Mouse (Mus musculus): ENCODE results near the gene Bex3. TPM values are rescaled to one million over a fixed set of nuclear protein-coding genes. Genes with fewer than 3 reads are reported as not detected.
"Not testable (repeated sequence)": the region's sequence is repeated elsewhere in the genome, so short reads cannot be mapped to it uniquely, and the experiment has no call there.

Bex3 gene
- polyA plus RNA-seq (2015; fragmentation: Nextera tagmentation; extraction: Ambion mirVana), result 205 and 228 TPM in 2 replicates

DNA sequence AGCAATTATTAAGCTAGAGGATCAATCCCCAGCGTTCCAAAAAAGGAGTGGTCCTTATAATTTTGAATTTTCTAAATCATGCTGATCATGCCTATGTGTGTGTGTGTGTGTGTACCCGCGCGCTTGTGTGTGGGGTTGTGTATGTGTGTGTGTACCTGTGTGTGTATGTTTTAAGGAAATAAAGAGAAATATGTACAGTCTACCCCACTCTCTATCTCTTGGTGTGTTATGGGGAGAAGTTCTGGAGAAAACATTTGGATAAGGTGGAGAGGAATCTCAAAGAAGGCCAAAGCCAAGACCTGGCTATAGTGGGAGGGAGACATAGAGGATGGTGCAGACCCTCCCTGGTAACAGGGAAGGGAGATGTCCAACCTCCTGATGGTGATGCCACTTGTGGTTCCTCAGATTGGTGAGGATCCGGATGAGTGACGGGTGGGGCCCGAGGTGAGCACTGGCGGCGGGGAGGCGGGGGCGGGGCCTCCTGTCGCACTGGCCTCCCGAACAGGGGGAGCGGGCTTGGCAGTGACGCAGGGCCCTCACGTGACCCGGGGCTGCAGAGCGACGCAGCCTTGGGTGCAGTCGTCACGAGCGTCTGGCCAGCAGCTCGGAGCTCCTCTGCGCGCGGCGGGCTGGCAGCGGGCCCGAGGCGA is at the start of gene Bex3:
TSS of gene Bex3 (plus strand) at position 511 of the 650 bp plus-strand sequence.
- WGBS (ENCODE audit: insufficient replicate concordance), result 49% methylated on average over 6 of the region's 30 CpGs

DNA sequence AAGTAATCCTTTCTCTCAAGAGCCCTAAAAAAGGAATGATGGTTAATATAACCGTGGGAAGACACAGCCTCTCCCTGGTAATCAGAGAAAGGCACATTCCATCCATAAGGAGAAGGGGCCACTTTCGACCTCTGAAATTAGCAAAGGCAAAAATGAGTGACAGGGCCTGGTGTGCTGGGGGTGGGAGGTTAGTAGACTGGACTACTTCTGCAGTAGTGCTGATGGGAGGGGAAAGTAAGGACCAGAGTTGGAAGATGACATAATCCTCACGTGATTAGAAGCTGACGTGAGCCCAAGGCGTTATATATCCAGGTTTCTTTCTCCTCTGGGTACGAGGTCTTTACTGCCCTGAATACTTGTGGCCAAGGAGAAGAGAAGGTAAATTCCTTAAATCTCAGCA is 46.3 kb upstream of the Bex3 start:
- H3K36me3 ChIP-seq (ENCODE audit: control insufficient read depth, insufficient read depth), result no peaks in the 10 kb centered on the region
- no peaks in the 10 kb centered on the region for H3K27me3 ChIP-seq (ENCODE audit: control insufficient read depth, insufficient read depth, low read depth, low read length)
- H3K27ac ChIP-seq (ENCODE audit: low read length), result no peak overlapping the region
- H3K9ac ChIP-seq (ENCODE audit: low read depth, low read length), result no peak overlapping the region
- H3K4me3 ChIP-seq (ENCODE audit: low read depth, low read length), result no peak overlapping the region
- 58% methylated on average over 6 of the region's 6 CpGs for WGBS (ENCODE audit: insufficient replicate concordance)
- no peak for ATAC-seq (ENCODE audit: low read depth)
- H3K9me3 ChIP-seq (replicated peaks; ENCODE audit: control insufficient read depth, low read length), result no peaks in the 10 kb centered on the region
- H3K4me2 ChIP-seq (ENCODE audit: low read depth, low read length), result no peak overlapping the region
- no peaks in the 10 kb centered on the region for H3K4me1 ChIP-seq (ENCODE audit: control insufficient read depth, low read depth, low read length)

More for the DNA sequence above, at the start of gene Bex3:
- H3K4me3 ChIP-seq (ENCODE audit: low read depth, low read length), result peak within 1 kb of the TSS; percentile 52
- H3K27me3 ChIP-seq (ENCODE audit: control insufficient read depth, insufficient read depth, low read depth, low read length); H3K27ac ChIP-seq (ENCODE audit: low read length); H3K4me1 ChIP-seq (ENCODE audit: control insufficient read depth, low read depth, low read length); H3K36me3 ChIP-seq (ENCODE audit: control insufficient read depth, insufficient read depth); H3K9me3 ChIP-seq (replicated peaks; ENCODE audit: control insufficient read depth, low read length): not testable (repeated sequence)
- peak; percentile 97 for ATAC-seq (ENCODE audit: low read depth)
- peak within 1 kb of the TSS; percentile 28; the same call in 1 of the 2 replicates for H3K9ac ChIP-seq (ENCODE audit: low read depth, low read length)
- H3K4me2 ChIP-seq (ENCODE audit: low read depth, low read length), result peak within 1 kb of the TSS; percentile 50

DNA sequence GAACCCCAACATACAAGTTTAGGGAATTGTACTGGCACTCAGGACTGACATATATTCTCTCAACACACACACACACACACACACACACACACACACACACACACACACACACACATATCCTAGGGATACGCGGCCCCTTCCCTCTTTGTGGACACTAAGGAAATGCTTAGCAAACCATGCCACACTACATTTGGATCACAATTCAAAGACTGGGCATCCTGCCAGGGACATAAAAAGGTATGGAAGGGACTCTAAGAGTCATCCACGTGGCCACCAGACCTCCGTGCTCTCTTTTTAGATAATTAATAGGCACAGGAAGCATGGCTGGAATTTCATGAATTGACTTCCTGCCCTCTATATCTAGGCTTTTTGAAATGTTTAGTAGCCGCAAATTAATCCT is 42.3 kb upstream of the Bex3 start:
- no peaks in the 10 kb centered on the region for H3K27me3 ChIP-seq (ENCODE audit: control insufficient read depth, insufficient read depth, low read depth, low read length)
- H3K4me2 ChIP-seq (ENCODE audit: low read depth, low read length), result no peak overlapping the region
- H3K9ac ChIP-seq (ENCODE audit: low read depth, low read length), result no peak overlapping the region
- WGBS (ENCODE audit: insufficient replicate concordance), result 70% methylated on average over 5 of the region's 5 CpGs
- no peak overlapping the region for H3K4me3 ChIP-seq (ENCODE audit: low read depth, low read length)
- H3K9me3 ChIP-seq (replicated peaks; ENCODE audit: control insufficient read depth, low read length), result no peaks in the 10 kb centered on the region
- no peak overlapping the region for H3K27ac ChIP-seq (ENCODE audit: low read length)
- H3K4me1 ChIP-seq (ENCODE audit: control insufficient read depth, low read depth, low read length), result no peaks in the 10 kb centered on the region
- no peak for ATAC-seq (ENCODE audit: low read depth)
- no peaks in the 10 kb centered on the region for H3K36me3 ChIP-seq (ENCODE audit: control insufficient read depth, insufficient read depth)

DNA sequence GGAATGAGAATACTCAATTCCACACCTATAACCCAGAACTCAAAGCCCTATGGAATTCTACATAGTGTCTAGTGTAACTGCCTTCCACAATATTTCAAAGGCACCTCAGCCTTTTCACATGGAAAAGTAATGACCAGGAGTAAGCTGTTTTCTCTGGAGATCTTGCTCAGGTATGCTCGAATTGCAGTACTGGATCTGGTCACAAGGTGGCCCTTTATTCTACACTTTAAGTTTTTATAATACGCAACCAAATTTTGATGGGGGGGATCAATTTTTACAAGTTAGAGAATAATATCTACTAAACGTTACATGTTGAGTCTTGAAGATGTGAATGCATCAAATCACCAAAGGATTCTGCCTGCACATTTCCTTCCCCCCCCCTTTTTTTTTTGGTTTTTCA is 31.9 kb upstream of the Bex3 start:
- Histone ChIP-seq H3K4me2 (ENCODE audit: low read depth, low read length) (no peak overlapping the region), H3K9ac (ENCODE audit: low read depth, low read length) (no peak overlapping the region), H3K27me3 (ENCODE audit: control insufficient read depth, insufficient read depth, low read depth, low read length) (no peaks in the 10 kb centered on the region), H3K9me3 (replicated peaks; ENCODE audit: control insufficient read depth, low read length) (no peaks in the 10 kb centered on the region), H3K36me3 (ENCODE audit: control insufficient read depth, insufficient read depth) (no peaks in the 10 kb centered on the region), H3K4me1 (ENCODE audit: control insufficient read depth, low read depth, low read length) (no peaks in the 10 kb centered on the region), H3K4me3 (ENCODE audit: low read depth, low read length) (no peak overlapping the region), H3K27ac (ENCODE audit: low read length) (no peak overlapping the region)
- WGBS (ENCODE audit: insufficient replicate concordance), result 40% methylated on average over 3 of the region's 3 CpGs
- ATAC-seq (ENCODE audit: low read depth), result no peak

DNA sequence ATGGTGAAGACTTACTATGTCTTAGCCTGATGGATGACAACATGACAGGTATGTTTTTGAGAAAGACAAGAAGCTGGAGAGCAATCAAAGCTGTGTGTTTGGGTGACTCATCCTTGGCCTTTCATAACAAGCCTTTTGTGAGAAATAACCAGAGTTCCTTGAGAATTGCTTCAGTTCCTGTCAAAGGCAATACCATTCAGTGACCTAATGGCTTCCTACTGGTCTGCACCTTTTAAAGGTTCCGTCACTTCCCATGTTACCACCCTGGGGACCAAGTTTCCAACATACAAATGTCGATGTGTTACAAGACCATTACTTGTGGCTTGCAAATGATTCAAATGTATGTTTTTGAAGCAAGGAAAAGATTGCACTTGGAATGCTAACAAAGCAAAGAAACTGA is 26.9 kb upstream of the Bex3 start:
- H3K4me1 ChIP-seq (ENCODE audit: control insufficient read depth, low read depth, low read length), result no peaks in the 10 kb centered on the region; the same call in 1 of the 2 replicates
- no peak overlapping the region for H3K9ac ChIP-seq (ENCODE audit: low read depth, low read length)
- H3K4me2 ChIP-seq (ENCODE audit: low read depth, low read length), result no peak overlapping the region
- no peaks in the 10 kb centered on the region for H3K27me3 ChIP-seq (ENCODE audit: control insufficient read depth, insufficient read depth, low read depth, low read length)
- H3K36me3 ChIP-seq (ENCODE audit: control insufficient read depth, insufficient read depth), result no peaks in the 10 kb centered on the region; the same call in 1 of the 2 replicates
- H3K4me3 ChIP-seq (ENCODE audit: low read depth, low read length), result no peak overlapping the region
- no peak overlapping the region for H3K27ac ChIP-seq (ENCODE audit: low read length)
- no peaks in the 10 kb centered on the region for H3K9me3 ChIP-seq (replicated peaks; ENCODE audit: control insufficient read depth, low read length)
- ATAC-seq (ENCODE audit: low read depth), result no peak
- 74% methylated on average over 2 of the region's 2 CpGs for WGBS (ENCODE audit: insufficient replicate concordance)

DNA sequence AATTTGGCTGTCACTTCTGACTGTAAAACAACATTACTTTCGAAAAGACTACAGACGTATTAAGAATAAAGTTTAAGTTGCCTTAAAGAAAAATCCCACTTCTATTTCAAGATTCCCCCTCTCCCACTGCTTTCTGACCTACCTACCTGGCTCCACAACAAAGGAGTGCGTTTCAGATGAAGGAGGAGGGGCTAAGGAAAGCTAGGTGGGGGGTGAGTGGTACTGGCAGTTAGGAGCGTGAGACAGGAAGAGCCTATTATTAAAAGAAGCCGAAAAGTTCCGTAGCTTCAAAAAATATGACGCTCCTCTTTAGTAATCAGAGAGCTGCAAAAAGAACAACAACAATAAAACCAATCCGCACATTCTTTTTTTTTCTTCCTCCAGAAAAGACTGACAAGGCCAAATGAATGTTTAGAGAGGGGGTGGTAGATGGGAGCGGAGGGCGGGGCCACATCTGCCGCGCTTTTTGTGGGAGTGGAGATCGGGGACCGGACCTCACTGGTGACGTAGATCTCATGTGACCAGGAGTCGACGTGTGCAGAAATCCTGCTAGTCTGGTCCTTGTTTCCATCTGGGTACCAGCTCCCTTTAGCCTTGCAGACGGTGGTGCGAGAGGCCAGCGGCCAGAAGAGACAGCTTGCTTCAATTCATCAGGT is 25.4 kb upstream of the Bex3 start, which contains the start of gene Tceal9:
TSS of gene Tceal9 (plus strand) at position 506 of the 656 bp plus-strand sequence.
- 26% methylated on average over 20 of the region's 20 CpGs for WGBS (ENCODE audit: insufficient replicate concordance)

DNA sequence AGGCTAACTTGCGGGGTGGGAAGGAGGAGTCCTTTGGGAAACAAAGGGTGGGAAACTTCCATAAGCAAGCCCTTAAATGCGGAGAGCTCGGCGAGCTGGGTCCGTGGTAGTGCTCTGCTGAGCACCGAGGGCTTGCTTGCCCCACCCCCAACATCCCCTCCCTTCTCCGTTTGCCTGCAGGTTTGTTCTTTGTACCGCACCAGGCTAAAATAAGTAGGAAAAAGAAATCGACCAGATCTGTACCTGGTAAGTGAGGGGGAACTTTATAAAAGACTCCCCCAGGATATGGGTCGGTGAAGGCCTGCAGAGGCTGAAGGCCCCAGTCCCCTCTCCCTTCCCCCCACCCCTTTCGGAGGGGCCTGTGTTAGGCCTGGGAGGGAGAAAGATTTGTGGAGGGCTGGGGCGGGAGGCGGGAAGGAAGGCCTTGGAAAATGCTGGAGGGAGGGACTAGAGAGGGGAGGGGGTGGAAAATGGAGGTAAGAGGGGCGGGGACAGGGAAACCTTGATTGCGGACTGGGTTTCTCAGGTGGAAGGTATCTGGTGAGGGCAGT is 24.5 kb upstream of the Bex3 start:
- WGBS (ENCODE audit: insufficient replicate concordance), result 22% methylated on average over 14 of the region's 15 CpGs
- peak; percentile 62 for ATAC-seq (ENCODE audit: low read depth)
- Histone ChIP-seq H3K9ac (ENCODE audit: low read depth, low read length) (peak overlapping the region; percentile 67), H3K27me3 (ENCODE audit: control insufficient read depth, insufficient read depth, low read depth, low read length) (no peaks in the 10 kb centered on the region), H3K4me1 (ENCODE audit: control insufficient read depth, low read depth, low read length) (no peaks in the 10 kb centered on the region; the same call in 1 of the 2 replicates), H3K9me3 (replicated peaks; ENCODE audit: control insufficient read depth, low read length) (no peaks in the 10 kb centered on the region), H3K36me3 (ENCODE audit: control insufficient read depth, insufficient read depth) (no peaks in the 10 kb centered on the region; the same call in 1 of the 2 replicates), H3K4me3 (ENCODE audit: low read depth, low read length) (peak overlapping the region; percentile 67), H3K4me2 (ENCODE audit: low read depth, low read length) (peak overlapping the region; percentile 75), H3K27ac (ENCODE audit: low read length) (peak overlapping the region; percentile 72)

More for the DNA sequence above, 25.4 kb upstream of the Bex3 start, which contains the start of gene Tceal9:
- peak; percentile 93 for ATAC-seq (ENCODE audit: low read depth)
- Histone ChIP-seq H3K9me3 (replicated peaks; ENCODE audit: control insufficient read depth, low read length) (no peaks in the 10 kb centered on the region), H3K27me3 (ENCODE audit: control insufficient read depth, insufficient read depth, low read depth, low read length) (no peaks in the 10 kb centered on the region), H3K9ac (ENCODE audit: low read depth, low read length) (peak within 1 kb of the TSS; percentile 67), H3K4me2 (ENCODE audit: low read depth, low read length) (peak within 1 kb of the TSS; percentile 75), H3K4me3 (ENCODE audit: low read depth, low read length) (peak within 1 kb of the TSS; percentile 67), H3K36me3 (ENCODE audit: control insufficient read depth, insufficient read depth) (no peaks in the 10 kb centered on the region; the same call in 1 of the 2 replicates), H3K4me1 (ENCODE audit: control insufficient read depth, low read depth, low read length) (no peaks in the 10 kb centered on the region; the same call in 1 of the 2 replicates), H3K27ac (ENCODE audit: low read length) (peak within 1 kb of the TSS; percentile 72)

DNA sequence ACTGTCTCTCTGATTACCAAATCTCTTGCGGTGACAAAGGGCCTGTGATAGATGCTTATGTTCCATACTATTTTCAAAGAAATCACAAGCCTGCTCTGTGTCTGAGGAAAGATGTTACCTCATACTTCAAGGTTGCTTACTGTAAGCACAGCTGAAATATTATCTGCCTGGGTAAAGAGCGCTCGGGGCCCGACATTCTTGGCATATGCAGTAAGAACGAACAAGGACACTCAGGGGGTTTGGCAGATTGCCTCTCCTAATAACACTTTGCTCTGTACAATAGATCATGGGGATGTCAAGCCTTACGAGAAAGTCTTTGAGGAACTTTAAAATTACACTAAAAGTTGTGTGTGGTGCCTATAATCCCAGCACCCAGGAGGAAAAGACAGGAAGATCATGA is 21.2 kb upstream of the Bex3 start:
- WGBS (ENCODE audit: insufficient replicate concordance), result 72% methylated on average over 6 of the region's 6 CpGs
- no peak for ATAC-seq (ENCODE audit: low read depth)
- H3K4me1 ChIP-seq (ENCODE audit: control insufficient read depth, low read depth, low read length), result peaks cover 3% of the 10 kb centered on the region

DNA sequence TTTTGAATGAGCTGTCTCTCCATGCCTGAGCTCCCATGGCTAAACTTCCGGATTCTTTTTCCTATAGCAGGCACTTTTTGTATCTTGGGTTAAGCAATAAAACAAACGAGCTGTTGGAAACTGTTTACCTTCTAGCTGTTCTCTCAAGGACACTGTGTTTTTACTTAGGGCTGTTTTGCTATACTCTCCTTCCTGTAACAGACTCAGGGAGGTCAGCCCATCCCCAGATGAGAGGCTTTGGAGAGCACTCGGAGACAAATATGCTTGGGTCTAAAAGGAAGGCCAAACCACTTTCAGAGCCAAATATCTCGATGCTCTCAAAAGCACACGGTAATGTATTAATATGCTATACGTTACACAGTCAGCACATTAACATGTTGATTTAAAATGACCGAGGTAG is 20.4 kb upstream of the Bex3 start:
- no peak overlapping the region for H3K4me3 ChIP-seq (ENCODE audit: low read depth, low read length)
- H3K4me1 ChIP-seq (ENCODE audit: control insufficient read depth, low read depth, low read length), result peaks cover 3% of the 10 kb centered on the region
- H3K27ac ChIP-seq (ENCODE audit: low read length), result no peak overlapping the region
- no peaks in the 10 kb centered on the region for H3K9me3 ChIP-seq (replicated peaks; ENCODE audit: control insufficient read depth, low read length)
- no peaks in the 10 kb centered on the region; the same call in 1 of the 2 replicates for H3K36me3 ChIP-seq (ENCODE audit: control insufficient read depth, insufficient read depth)
- no peaks in the 10 kb centered on the region for H3K27me3 ChIP-seq (ENCODE audit: control insufficient read depth, insufficient read depth, low read depth, low read length)
- H3K4me2 ChIP-seq (ENCODE audit: low read depth, low read length), result no peak overlapping the region
- no peak for ATAC-seq (ENCODE audit: low read depth)
- H3K9ac ChIP-seq (ENCODE audit: low read depth, low read length), result no peak overlapping the region
- WGBS (ENCODE audit: insufficient replicate concordance), result 65% methylated on average over 7 of the region's 7 CpGs

More for the DNA sequence above, 21.2 kb upstream of the Bex3 start:
- Histone ChIP-seq H3K36me3 (ENCODE audit: control insufficient read depth, insufficient read depth) (no peaks in the 10 kb centered on the region; the same call in 1 of the 2 replicates), H3K9me3 (replicated peaks; ENCODE audit: control insufficient read depth, low read length) (no peaks in the 10 kb centered on the region), H3K27me3 (ENCODE audit: control insufficient read depth, insufficient read depth, low read depth, low read length) (no peaks in the 10 kb centered on the region), H3K27ac (ENCODE audit: low read length) (no peak overlapping the region), H3K4me3 (ENCODE audit: low read depth, low read length) (no peak overlapping the region), H3K9ac (ENCODE audit: low read depth, low read length) (no peak overlapping the region), H3K4me2 (ENCODE audit: low read depth, low read length) (no peak overlapping the region)
